Mouse (Mus musculus) induced T-regulatory cell, adult 2 months (primary cell): ENCODE results near the gene Pdzd3.
A peak's percentile ranks its signal among the peaks of the same experiment; 100 is the strongest.
"Not testable (repeated sequence)": the region's sequence is repeated elsewhere in the genome, so short reads cannot be mapped to it uniquely, and the experiment has no call there.

Source experiments
- DNase-seq: peaks from one replicate; pipeline ENCODE4 v3.0.0-alpha.2; 2012; ENCODE audit warnings: low read depth

Pdzd3 gene

DNA sequence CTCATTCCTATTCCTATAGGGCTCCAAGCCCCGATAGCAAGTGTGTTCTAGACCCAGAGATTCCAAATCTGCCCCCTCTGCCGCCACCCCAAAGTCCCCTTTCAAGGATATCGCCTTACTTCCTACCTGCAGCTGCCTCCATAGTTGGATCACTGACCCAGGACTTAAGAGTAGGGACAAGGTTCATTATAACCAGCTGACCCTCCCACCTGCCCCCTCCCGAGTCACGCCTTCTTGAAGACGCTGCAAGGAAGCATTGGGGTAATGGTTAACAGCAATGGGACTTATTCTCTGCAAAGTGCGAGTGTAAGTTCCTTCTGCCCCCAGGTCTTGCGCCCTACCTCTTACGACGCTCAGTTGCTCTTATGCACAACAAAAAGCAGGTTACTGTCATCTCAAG, at the start of gene Pdzd3:
Pdzd3 (minus strand) TSS at position 158 of the 400 bp plus-strand sequence.
- no peak for DNase-seq

DNA sequence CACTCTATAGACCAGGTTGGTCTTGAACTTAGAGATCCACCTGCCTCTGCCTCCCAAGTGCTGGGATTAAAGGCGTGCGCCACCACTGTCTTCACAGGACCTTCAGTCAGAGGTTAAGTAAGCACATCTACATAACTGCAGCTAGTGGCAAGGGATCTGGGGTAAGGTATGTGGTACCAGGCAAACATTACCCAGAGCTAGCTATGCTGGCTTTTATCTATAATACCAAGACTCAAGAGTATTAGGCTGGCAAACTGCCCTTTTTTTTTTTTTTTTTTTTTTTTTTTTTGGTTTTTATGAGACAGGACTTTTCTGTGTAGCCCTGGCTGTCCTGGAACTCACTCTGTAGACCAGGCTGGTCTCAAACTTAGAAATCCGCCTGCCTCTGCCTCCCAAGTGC, 48.7 kb upstream of the Pdzd3 start:
- DNase-seq: not testable (repeated sequence)

DNA sequence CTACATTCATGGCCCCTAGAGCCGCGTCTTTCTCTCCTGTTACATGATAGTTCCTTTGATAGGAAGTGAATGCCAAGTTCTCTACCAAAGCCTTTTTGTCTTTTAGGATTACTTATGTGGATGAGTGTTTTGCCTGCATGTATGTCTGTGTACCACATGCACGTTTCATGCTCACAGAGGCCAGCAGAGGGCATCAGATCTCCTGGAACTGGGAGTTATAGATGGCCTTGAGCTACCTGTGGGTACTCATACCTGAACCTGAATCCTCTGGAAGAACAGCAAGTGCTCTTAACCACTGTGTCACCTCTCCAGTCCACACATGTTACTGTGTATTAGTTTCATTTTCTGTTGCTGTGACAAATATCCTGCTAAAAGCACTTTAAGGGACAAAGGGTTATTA, 41.2 kb upstream of the Pdzd3 start:
- peak; percentile 80 for DNase-seq

GRCm38 (mm10) chr9:44288959-44289291, 37.7 kb upstream of the Pdzd3 start:
- DNase-seq: no peak

DNA sequence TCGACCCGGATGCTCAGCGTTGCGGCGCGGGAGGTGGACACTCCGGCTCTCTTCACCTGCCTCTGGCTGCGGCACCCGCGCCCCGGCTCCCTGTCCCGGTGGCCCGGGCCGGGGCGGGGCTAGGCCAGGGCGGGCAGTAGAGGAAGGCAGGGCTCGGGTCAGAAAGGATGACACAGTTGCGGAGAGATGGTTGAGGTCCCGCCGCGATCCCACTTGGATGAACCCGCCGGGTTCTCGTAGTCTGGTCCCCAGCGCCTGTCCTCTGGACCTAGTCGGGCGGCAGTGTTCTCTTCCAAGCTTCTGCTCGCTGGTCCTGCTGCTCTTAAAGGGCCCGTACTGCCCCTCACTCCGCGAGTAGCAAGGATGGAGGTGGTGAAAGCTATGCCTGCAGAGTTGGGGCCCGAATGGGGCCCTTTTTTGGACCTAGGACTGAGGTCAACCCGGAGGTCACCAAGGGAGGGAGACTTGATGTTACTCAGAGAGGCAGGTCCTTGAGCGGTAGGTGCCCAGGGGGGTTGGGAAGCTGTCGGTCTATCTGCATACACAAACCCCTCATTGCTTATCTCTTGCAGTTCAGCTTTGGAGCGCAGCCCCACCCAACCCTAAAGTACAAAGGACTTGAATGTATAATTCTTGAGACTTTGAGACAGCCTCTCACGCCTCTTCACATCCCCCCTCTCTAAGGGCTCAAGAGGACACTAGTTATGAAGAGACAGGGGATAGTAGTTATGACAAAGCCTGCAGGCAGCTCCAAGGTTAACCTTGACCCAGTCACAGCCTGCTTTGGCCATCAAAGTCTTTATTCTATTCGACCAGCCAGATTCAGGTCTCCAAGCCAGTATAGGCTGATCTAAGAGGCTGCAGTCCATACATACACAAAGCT, 37.0 kb upstream of the Pdzd3 start, which contains the start of gene Abcg4:
Abcg4 (minus strand) TSS at position 540 of the 883 bp plus-strand sequence.
- DNase-seq: peak; percentile 54

DNA sequence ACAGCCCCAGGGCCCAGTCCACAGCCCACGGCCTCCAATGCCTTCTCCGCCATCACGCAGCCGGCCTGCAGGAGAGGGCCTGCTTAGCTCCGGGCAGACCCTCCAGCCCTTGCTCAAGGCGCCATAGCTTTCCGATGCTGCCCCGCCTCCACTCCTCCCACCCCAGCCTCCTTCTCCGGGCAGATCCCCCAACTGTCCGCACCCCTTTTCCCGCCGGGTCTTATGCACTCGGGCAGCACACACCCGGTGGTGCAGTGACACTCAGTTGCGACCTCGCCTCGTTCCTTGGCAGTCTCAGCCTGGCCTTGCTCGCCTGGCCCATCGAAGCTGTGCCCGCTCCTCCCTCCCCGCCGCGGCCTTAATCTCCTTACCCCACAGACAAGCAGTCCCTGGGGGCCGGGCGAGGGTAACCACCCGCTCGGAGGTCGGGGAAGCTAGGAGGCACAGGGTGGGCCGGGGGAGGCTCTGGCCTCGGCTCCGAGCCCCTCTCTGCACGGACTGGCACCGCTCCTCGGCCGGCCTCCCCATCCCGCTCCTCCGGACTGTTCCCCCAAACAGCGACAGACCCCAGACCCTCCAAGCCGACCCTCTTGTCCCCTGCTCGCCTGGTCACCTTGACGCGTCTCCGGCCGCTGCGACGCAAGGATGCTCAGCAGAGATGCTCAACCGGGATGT, 36.3 kb upstream of the Pdzd3 start:
- peak; percentile 36 for DNase-seq

GRCm38 (mm10) chr9:44287003-44287400, 35.7 kb upstream of the Pdzd3 start:
- peak; percentile 28 for DNase-seq

- DNase-seq: peak; percentile 20
These were observed 35.1 kb upstream of the Pdzd3 start for GRCm38 (mm10) chr9:44286256-44286850.

DNA sequence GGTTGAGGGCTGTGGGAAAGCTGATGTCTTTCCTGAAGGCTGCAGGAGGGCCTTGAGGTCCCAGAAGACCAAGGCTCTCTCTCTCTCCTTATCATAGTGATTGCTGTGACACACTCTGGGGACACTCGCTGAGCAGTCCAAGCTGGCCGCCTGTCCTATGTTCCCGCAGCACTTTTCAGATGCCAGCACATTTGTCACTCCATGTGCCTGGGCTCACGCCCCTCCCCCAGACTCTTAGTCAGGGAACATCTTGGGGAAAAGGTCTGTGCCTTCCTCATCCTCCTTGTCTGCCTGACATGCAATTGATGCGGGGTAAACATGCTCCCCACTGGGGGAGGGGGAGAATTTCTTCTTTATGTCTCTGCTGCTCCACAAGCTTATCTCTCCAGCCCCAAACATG, 31.9 kb upstream of the Pdzd3 start:
- DNase-seq: no peak

- DNase-seq: no peak
These were observed 18.7 kb upstream of the Pdzd3 start for GRCm38 (mm10) chr9:44269973-44270372.

- DNase-seq: peak; percentile 84
These were observed 17.8 kb upstream of the Pdzd3 start for GRCm38 (mm10) chr9:44269077-44269476.

DNA sequence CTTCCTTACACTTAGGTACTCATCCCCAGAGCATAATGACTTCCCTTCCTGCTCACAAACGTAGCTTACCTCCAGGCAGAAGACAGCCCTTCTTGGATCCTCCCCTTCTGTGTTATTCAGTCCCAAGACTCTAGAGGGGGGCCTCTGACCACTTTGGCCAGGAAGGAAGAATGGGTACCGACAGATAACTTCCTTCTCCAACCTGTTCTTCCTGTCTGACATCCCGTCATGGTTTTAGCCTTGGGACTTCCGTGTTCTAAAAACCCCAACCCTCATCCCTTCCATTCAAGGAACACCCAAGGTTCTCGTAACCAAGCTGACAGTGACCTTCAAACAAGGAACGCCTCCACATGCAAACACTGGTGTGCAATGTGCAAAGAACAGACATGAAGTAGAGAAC, 17.2 kb upstream of the Pdzd3 start, which contains the start of gene Nlrx1:
Nlrx1 (minus strand) TSS at position 168 of the 400 bp plus-strand sequence.
- no peak for DNase-seq

DNA sequence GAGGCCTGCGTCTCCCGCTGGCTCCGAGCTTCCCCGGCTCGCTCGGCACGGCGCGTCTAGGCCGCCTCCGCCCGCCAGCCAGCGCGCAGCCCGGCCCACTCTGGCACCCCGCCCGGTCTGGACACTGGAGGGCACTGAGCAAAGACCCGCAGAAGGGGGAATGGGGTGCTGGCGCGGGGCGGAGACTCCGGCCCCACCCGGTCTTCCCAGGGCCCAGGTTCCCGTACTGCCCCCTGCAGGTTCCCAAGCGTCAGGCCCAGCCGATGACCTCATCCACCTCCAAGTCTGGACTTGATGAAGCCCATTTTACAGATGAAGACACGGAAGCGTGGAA, 16.7 kb upstream of the Pdzd3 start:
- peak; percentile 94 for DNase-seq

GRCm38 (mm10) chr9:44267319-44268026, 16.2 kb upstream of the Pdzd3 start:
- DNase-seq: no peak

DNA sequence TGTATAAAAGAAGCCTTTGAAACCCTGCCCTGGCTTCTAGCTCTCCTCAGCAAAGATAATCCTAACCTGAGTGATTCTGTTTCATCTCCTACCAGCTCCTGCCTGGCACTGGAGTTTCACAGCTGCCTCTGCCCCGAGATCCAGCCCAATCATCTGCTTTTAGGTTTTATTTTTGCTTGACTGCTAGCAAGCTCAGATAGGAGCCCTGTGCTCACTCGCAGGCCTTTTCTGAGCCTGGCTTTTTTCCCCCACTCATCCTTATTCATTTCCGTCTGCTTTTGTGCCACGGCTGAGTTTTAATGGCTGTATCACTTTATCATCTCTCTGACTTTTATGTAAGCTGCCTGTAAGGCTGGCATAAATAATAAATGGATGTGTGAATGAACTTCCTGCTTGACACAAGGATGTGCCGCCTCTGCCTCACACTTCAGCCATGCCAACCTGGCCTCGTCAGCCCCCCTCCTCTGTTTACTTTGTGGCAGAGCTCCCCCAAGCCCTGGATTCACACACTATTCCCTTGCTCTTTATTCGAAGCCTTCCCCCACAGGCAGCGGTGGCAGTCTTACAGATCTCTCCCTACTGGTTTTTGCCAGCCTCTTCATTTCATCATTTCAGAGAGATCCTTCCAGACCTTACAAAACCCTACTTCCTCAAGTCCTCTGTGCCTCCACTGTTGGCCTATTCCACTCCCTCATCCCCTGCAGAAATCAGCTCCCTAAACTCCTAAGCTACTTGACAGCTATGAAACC, 15.4 kb upstream of the Pdzd3 start:
- peak; percentile 22 for DNase-seq

DNA sequence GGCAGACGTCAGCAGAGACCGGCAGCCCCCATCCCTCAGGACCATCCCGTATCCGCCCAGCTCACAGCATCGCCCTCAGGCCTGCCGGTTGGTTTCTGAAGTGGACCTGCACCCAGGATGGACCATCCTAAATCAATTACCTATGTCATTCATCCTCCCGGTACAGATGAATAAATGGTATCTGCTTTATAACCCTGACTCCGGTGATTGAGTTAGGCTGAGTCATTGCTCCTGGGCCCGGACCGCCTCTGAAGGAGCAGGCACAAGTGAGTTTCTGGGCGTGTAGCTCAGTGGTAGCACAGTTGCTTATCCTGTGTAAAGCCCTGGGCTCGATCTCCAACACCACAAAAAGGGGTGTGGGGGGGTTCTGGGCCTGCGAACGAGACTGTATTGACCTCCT, 10.1 kb upstream of the Pdzd3 start:
- DNase-seq: no peak

DNA sequence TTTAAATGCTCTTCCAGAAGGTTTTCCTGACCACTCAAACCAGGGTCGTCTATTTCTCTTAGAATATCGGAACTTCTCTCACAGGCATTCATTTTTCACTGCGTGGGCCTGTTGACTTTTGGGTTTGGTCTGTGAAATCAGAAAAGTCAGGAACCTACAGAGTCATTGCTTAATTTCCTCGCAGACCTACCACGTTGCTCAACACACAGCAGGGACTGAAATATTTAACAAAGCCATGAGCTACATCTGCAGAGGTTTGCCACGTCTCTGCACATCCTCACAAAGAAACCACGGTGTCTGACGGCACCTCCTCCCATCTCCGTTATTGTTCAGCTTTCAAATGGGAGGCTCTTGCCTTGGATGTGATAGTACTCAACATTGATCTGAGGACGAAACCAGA, 7.7 kb upstream of the Pdzd3 start:
- DNase-seq: no peak

GRCm38 (mm10) chr9:44256213-44256612, 4.9 kb upstream of the Pdzd3 start:
- no peak for DNase-seq

DNA sequence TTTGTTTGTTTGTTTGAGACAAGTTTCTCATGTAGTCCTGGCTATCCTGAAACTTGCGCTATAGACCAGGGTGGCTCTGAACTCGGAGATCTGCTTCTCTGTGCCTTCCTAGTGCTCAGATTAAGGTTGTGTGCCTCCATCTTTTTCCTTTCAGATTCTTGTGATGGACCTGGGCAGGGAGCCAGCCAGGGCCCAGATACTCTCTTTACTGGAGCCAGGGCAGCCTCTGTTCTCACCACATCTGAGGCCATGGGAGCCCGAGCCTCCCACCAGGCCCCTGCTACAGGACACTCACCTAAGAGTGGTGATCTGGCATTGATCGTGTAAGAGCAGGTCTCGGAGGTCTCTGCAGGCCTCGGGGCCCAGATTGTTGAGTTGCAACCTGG, 3.9 kb upstream of the Pdzd3 start:
- DNase-seq: no peak

GRCm38 (mm10) chr9:44254508-44255135, 3.4 kb upstream of the Pdzd3 start:
- DNase-seq: no peak

DNA sequence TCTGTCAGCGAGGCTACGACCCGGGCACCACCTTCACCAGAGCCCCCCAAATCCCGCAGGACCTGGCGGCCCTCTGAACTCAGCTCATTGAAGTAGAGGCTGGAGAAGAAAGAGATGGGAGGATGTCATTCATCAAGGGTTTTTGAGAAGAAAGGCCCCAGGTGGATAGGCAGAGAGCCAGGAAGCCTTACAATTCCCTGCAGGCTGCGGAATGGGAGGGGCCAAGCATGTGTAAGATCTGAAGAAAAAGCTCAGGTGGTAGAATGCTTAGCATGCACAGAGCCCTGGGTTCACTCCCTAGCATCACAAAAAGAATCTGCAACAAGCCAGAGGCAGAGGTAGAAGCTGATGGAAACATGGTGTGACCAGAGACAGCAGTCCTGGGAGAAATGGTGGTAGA, 2.2 kb upstream of the Pdzd3 start:
- no peak for DNase-seq
